ENCODE assay signal across 8 mouse cellular contexts in the genomic region with DNA sequence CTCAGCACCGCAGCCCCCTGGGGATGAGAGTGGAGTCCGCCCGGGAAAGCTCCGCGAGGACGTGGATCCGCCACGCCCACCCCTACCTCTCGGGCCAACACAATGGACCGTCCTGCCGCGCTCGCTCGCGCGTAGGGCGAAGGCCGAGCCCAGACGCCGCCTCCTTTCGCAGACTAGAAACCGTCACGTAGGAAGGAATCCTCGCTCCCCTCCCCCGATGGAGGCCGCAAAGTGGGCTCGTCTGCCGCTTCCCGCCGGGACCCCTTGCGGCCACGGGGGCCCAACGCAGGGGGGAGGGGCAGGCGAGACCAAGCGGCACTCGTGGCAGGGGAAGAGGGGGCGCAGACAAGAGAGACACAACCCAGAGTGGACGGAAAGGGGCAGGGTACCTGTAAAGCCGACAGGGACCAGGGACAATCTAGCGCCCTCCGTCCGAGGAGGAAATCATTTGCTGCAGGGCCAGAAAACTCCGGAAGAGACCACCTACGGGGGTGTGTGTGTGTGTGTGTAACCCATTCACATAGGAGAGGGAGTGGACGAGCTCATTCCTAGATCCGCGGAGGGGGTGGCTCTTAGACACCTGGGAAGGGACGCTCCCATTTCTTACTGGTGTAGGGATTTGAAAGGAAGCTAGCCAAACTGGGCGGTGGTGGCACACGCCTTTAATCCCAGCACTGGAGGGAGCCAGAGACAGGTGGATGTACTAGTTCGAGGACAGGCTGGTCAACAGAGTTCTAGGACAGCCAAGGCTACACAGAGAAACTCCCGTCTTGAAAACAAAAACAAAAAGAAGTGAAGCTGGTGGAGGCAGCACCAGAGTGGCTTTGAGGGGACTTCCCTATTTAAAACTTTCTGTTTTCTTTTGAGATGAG. TPM values are rescaled to one million over a fixed set of nuclear protein-coding genes. Genes with fewer than 3 reads are reported as not detected.
DNase-seq lines count a peak whose midpoint lies in the region; ATAC-seq and TF ChIP-seq lines count a peak whose summit lies in the region.

Gene Pafah1b3 (minus strand): TSS at position 533 of the 872 bp plus-strand sequence.

- peak within 1 kb of the TSS; percentile 51 to 74 (median 64) for H3K4me3 ChIP-seq in CH12.LX (replicated peaks in 1 of 3; ENCODE audit: low read depth in 2 of 3, low read length in 2 of 3, poor library complexity in 1 of 3)
- peak within 1 kb of the TSS; percentile 73 for H3K4me3 ChIP-seq in bone marrow macrophage, adult 2 months (ENCODE audit: insufficient read depth, low read length)
- H3K4me3 ChIP-seq in erythroblast, embryonic 14.5 days (replicated peaks), result peak within 1 kb of the TSS; percentile 75
- peak within 1 kb of the TSS; percentile 75 for H3K4me3 ChIP-seq in heart, postnatal 0 days (ENCODE audit: low read depth, low read length)
- H3K4me3 ChIP-seq in liver, embryonic 15.5 days (replicated peaks), result peak within 1 kb of the TSS; percentile 70
- H3K4me3 ChIP-seq in neural tube, embryonic 13.5 days, result peak within 1 kb of the TSS; percentile 81

- H3K9me3 ChIP-seq in CH12.LX (replicated peaks; ENCODE audit: low read length), result no peaks in the 10 kb centered on the region
- no peaks in the 10 kb centered on the region for H3K9me3 ChIP-seq in erythroblast, embryonic 14.5 days (ENCODE audit: control insufficient read depth, low read length)
- no peaks in the 10 kb centered on the region for H3K9me3 ChIP-seq in heart, postnatal 0 days (replicated peaks; ENCODE audit: control insufficient read depth, low read length)
- no peaks in the 10 kb centered on the region for H3K9me3 ChIP-seq in liver, embryonic 15.5 days (replicated peaks)
- no peaks in the 10 kb centered on the region for H3K9me3 ChIP-seq in neural tube, embryonic 13.5 days

- peak within 1 kb of the TSS; percentile 56 for H3K27ac ChIP-seq in CH12.LX (ENCODE audit: insufficient read depth, low read depth)
- 0 out of 2 replicates have a peak within 1 kb of the TSS, but pooled peaks have one; percentile 23 for H3K27ac ChIP-seq in bone marrow macrophage, adult 2 months (ENCODE audit: insufficient read depth, low read depth, low read length)
- peak within 1 kb of the TSS; percentile 70 for H3K27ac ChIP-seq in heart, postnatal 0 days (ENCODE audit: low read depth)
- peak within 1 kb of the TSS; percentile 79 for H3K27ac ChIP-seq in liver, embryonic 15.5 days (replicated peaks)
- peak within 1 kb of the TSS; percentile 98 for H3K27ac ChIP-seq in neural tube, embryonic 13.5 days (replicated peaks)

- dilution Hi-C loops in CH12.LX (cut with MboI; ENCODE audit: extremely low pct_ligation_motif_present, extremely low pct_unique_long_range_greater_than_20kb, low sequenced_read_pairs), result no loop called here

- under 1% methylated on average over 52 of the region's 52 CpGs for WGBS in heart, postnatal 0 days
- WGBS in liver, embryonic 15.5 days (ENCODE audit: insufficient replicate concordance), result under 1% methylated on average over 52 of the region's 52 CpGs
- WGBS in neural tube, embryonic 13.5 days, result under 1% methylated on average over 45 of the region's 52 CpGs

- peaks cover 19% of the 10 kb centered on the region in 2 experiments for H3K36me3 ChIP-seq in CH12.LX (replicated peaks in 1 of 2; ENCODE audit: control insufficient read depth in 1 of 2, insufficient read depth in 1 of 2, low read length in 1 of 2)
- H3K36me3 ChIP-seq in erythroblast, embryonic 14.5 days (ENCODE audit: control insufficient read depth), result peaks cover 23% of the 10 kb centered on the region
- H3K36me3 ChIP-seq in heart, postnatal 0 days (replicated peaks; ENCODE audit: control insufficient read depth, insufficient read depth, low read length), result peaks cover 17% of the 10 kb centered on the region
- H3K36me3 ChIP-seq in liver, embryonic 15.5 days (replicated peaks), result peaks cover 16% of the 10 kb centered on the region
- peaks cover 34% of the 10 kb centered on the region for H3K36me3 ChIP-seq in neural tube, embryonic 13.5 days

- ATAC-seq in heart, postnatal 0 days (ENCODE audit: insufficient read depth, low read depth), result peak; percentile 90
- ATAC-seq in liver, embryonic 15.5 days (ENCODE audit: insufficient read depth), result peak; percentile 82
- ATAC-seq in neural tube, embryonic 13.5 days (ENCODE audit: low read depth), result peak; percentile 93

- H3K4me2 ChIP-seq in CH12.LX (ENCODE audit: insufficient read depth, low read depth, poor library complexity, severe bottlenecking), result peak within 1 kb of the TSS; percentile 48
- H3K4me2 ChIP-seq in heart, postnatal 0 days (ENCODE audit: low read depth, low read length), result peak within 1 kb of the TSS; percentile 88
- peak within 1 kb of the TSS; percentile 98 for H3K4me2 ChIP-seq in liver, embryonic 15.5 days
- peak within 1 kb of the TSS; percentile 76 for H3K4me2 ChIP-seq in neural tube, embryonic 13.5 days

- peak within 1 kb of the TSS; percentile 42 for H3K9ac ChIP-seq in CH12.LX (ENCODE audit: insufficient read depth, low read depth)
- peak within 1 kb of the TSS; percentile 58 for H3K9ac ChIP-seq in heart, postnatal 0 days (replicated peaks; ENCODE audit: low read depth, low read length)
- H3K9ac ChIP-seq in liver, embryonic 15.5 days, result peak within 1 kb of the TSS; percentile 64
- H3K9ac ChIP-seq in neural tube, embryonic 13.5 days, result peak within 1 kb of the TSS; percentile 93

- H3K4me1 ChIP-seq in CH12.LX (ENCODE audit: control insufficient read depth in 1 of 2, insufficient read depth in 2 of 2), result peaks cover 17 to 54% of the 10 kb centered on the region in 2 experiments
- 0 out of 2 replicates have a peak, but pooled peaks cover 2% of the 10 kb centered on the region for H3K4me1 ChIP-seq in bone marrow macrophage, adult 2 months (ENCODE audit: control insufficient read depth, insufficient read depth, low read length)
- H3K4me1 ChIP-seq in erythroblast, embryonic 14.5 days (ENCODE audit: control insufficient read depth), result peaks cover 25% of the 10 kb centered on the region
- H3K4me1 ChIP-seq in heart, postnatal 0 days (ENCODE audit: control insufficient read depth, insufficient read depth), result peaks cover 3% of the 10 kb centered on the region; the same call in 1 of the 2 replicates
- peaks cover 30% of the 10 kb centered on the region for H3K4me1 ChIP-seq in liver, embryonic 15.5 days (replicated peaks)
- peaks cover 29% of the 10 kb centered on the region for H3K4me1 ChIP-seq in neural tube, embryonic 13.5 days (replicated peaks)

- in situ Hi-C loops in CH12.LX (cut with MboI; ENCODE audit: low pct_ligation_motif_present, low pct_unique_long_range_greater_than_20kb, low sequenced_read_pairs), result no loop called here

- TF ChIP-seq RAD21 in CH12.LX (IDR thresholded peaks at IDR 0.05; ENCODE audit: low read depth, low read length), result peak; percentile 28

- DNase-seq in CH12.LX (ENCODE audit: extremely low read depth), result no peak
- DNase-seq in heart, postnatal 0 days (ENCODE audit: low spot score), result peak; percentile 90
- DNase-seq in kidney, postnatal 4 days, result peak; percentile 89 to 93
- DNase-seq in thymus, adult 18-20 months, result peak; percentile 63 to 78

- TF ChIP-seq POLR2A in CH12.LX (IDR thresholded peaks at IDR 0.05; ENCODE audit: low read depth, low read length), result peak; percentile 25; the same call in 1 of the 2 replicates
- no peak for TF ChIP-seq POLR2A in bone marrow macrophage, adult 2 months (IDR thresholded peaks at IDR 0.05; ENCODE audit: borderline replicate concordance, low read depth, low read length)

- H3K27me3 ChIP-seq in CH12.LX (replicated peaks), result peaks cover 7% of the 10 kb centered on the region
- H3K27me3 ChIP-seq in erythroblast, embryonic 14.5 days (ENCODE audit: control insufficient read depth), result peaks cover 6% of the 10 kb centered on the region
- no peaks in the 10 kb centered on the region for H3K27me3 ChIP-seq in heart, postnatal 0 days (ENCODE audit: control insufficient read depth, insufficient read depth, low read length)
- peaks cover 5% of the 10 kb centered on the region for H3K27me3 ChIP-seq in liver, embryonic 15.5 days
- H3K27me3 ChIP-seq in neural tube, embryonic 13.5 days, result no peaks in the 10 kb centered on the region

- peak in 1 of 2 experiments; percentile 46; a peak in 2 of 4 replicates for TF ChIP-seq CTCF in CH12.LX (conservative IDR thresholded peaks at IDR 0.05 in 1 of 2, IDR thresholded peaks at IDR 0.05 in 1 of 2; ENCODE audit: low read depth in 2 of 2, low read length in 2 of 2)
- TF ChIP-seq CTCF in bone marrow macrophage, adult 2 months (IDR thresholded peaks at IDR 0.05; ENCODE audit: low read depth, low read length), result no peak
- peak; percentile 39 for TF ChIP-seq CTCF in heart, postnatal 0 days (IDR thresholded peaks at IDR 0.05; ENCODE audit: low read depth)

- no peak for TF ChIP-seq EP300 in CH12.LX (IDR thresholded peaks at IDR 0.05; ENCODE audit: low read length)
- TF ChIP-seq EP300 in heart, postnatal 0 days (IDR thresholded peaks at IDR 0.05; ENCODE audit: low read depth), result peak; percentile 67; the same call in 1 of the 2 replicates

- no peaks in the 10 kb centered on the region for H3K79me2 ChIP-seq in CH12.LX (replicated peaks; ENCODE audit: control insufficient read depth, extremely low read depth, insufficient read depth, poor library complexity, severe bottlenecking)

TF ChIP-seq in CH12.LX, 34 proteins besides CTCF, POLR2A, EP300 and RAD21 (continues in another document):
- TF ChIP-seq TCF12 (IDR thresholded peaks at IDR 0.05; ENCODE audit: low read depth, low read length), result peak; percentile 32; the same call in 1 of the 2 replicates
- TF ChIP-seq SMC3 (IDR thresholded peaks at IDR 0.05; ENCODE audit: low read depth, low read length), result peak; percentile 27
- peak; percentile 96 for TF ChIP-seq CHD1 (IDR thresholded peaks at IDR 0.05; ENCODE audit: low read depth, low read length)
- no peak for TF ChIP-seq USF2 (conservative IDR thresholded peaks at IDR 0.05; ENCODE audit: low read depth, low read length)
- TF ChIP-seq IRF4 (IDR thresholded peaks at IDR 0.05; ENCODE audit: low read depth, low read length), result 0 out of 2 replicates have a peak, but pooled peaks have one; percentile 26
- 0 out of 2 replicates have a peak, but pooled peaks have one; percentile 46 for TF ChIP-seq TBP (conservative IDR thresholded peaks at IDR 0.05; ENCODE audit: low read depth, low read length)
- peak; percentile 30; the same call in 1 of the 2 replicates for TF ChIP-seq BHLHE40 (IDR thresholded peaks at IDR 0.05; ENCODE audit: low read depth, low read length)
- TF ChIP-seq ELF1 (IDR thresholded peaks at IDR 0.05; ENCODE audit: low read depth, low read length), result 0 out of 2 replicates have a peak, but pooled peaks have one; percentile 35

RNA-seq across cellular contexts. Expression of gene Pafah1b3, which starts in this region (rescaled TPM):
- total RNA-seq in CH12.LX (2012; rRNA removed) (22.7 and 50.2 TPM in 2 replicates), CH12.LX (2014; rRNA removed) (9.7 and 17.6 TPM in 2 replicates)
- polyA plus RNA-seq in CH12.LX (2012; ENCODE audit: insufficient read length, low read depth), result 5.9 TPM in 2 replicates
- 35.5 and 38.0 TPM in 2 replicates for polyA plus RNA-seq in bone marrow macrophage, adult 2 months (2012; ENCODE audit: insufficient read depth, insufficient read length, missing spikeins)
- 1.2 TPM in 2 replicates for polyA plus RNA-seq in erythroblast, embryonic 14.5 days (2012)
- total RNA-seq in heart, postnatal 0 days (2014; rRNA removed; ENCODE audit: low replicate concordance), result 83.9 and 161 TPM in 2 replicates
- polyA plus RNA-seq in heart, postnatal 0 days (2015; fragmentation: Nextera tagmentation; extraction: Ambion mirVana), result 57.3 and 61.5 TPM in 2 replicates
- 25.7 and 26.1 TPM in 2 replicates for polyA plus RNA-seq in liver, embryonic 15.5 days (2015; fragmentation: Nextera tagmentation; extraction: Ambion mirVana)
- polyA plus RNA-seq in neural tube, embryonic 13.5 days (2015; fragmentation: Nextera tagmentation; extraction: Ambion mirVana), result 525 and 535 TPM in 2 replicates

Comparison
In these comparisons a context has a peak if more than half of its experiments do, and no peak if none do; other contexts are left out.
1. H3K27ac ChIP-seq: peak in every context shown above with its lines; median percentile 98 in neural tube, embryonic 13.5 days; 79 in liver, embryonic 15.5 days; 70 in heart, postnatal 0 days; 56 in CH12.LX; 23 in bone marrow macrophage, adult 2 months.
2. H3K4me2 ChIP-seq: peak in every context shown above with its lines; median percentile 98 in liver, embryonic 15.5 days; 88 in heart, postnatal 0 days; 76 in neural tube, embryonic 13.5 days; 48 in CH12.LX.
3. H3K9ac ChIP-seq: peak in every context shown above with its lines; median percentile 93 in neural tube, embryonic 13.5 days; 64 in liver, embryonic 15.5 days; 58 in heart, postnatal 0 days; 42 in CH12.LX.